Mouse (Mus musculus) C2C12 (cell line): ENCODE results near the gene Sgk1.

Experiments
- CEBPB ChIP-seq: IDR thresholded peaks from one replicate; pipeline ENCODE4 v1.6.1; 2011; ENCODE audit warnings: low read depth, mild to moderate bottlenecking, control low read depth, moderate library complexity
- CTCF ChIP-seq: IDR thresholded peaks from one replicate; pipeline ENCODE4 v1.5.1; 2011; ENCODE audit not compliant: control insufficient read depth, insufficient read depth, insufficient read length
- MAX ChIP-seq: IDR thresholded peaks from one replicate; pipeline ENCODE4 v1.6.1; 2011; ENCODE audit warnings: mild to moderate bottlenecking, control low read depth
- MYOG ChIP-seq: IDR thresholded peaks from one replicate; pipeline ENCODE4 v1.6.1; 2011; ENCODE audit not compliant: control insufficient read depth, insufficient read length; ENCODE audit errors: extremely low read depth
- USF1 ChIP-seq: IDR thresholded peaks from one replicate; pipeline ENCODE4 v1.6.1; 2011; ENCODE audit warnings: low read depth, mild to moderate bottlenecking, control low read depth, moderate library complexity

DNA sequence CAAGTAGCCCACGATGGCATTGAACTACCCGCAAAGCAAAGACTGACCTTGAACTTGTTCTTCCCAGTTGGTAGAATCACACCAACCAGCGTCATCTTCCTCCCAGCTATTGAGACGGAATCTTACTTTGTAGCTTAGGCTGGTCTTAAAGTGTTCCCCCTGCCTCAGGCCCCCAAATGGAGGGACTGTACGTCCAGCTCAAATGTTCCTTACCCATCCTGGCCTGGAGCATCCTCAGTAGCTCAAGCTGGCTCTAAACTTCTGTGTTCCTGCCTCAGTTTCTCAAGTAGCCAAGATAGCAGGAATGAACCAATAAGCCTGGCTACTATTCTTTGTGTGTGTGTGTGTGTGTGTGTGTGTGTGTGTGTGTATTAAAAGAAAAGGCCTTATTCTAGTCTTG is 45.0 kb downstream of the Sgk1 start:
- TF ChIP-seq MYOG (no peak), USF1 (no peak), CTCF (no peak), MAX (no peak), CEBPB (no peak)
